Mouse (Mus musculus): ENCODE data around the gene Snrpa.
A peak's percentile ranks its signal among the peaks of the same experiment; 100 is the strongest.

Snrpa gene

DNA sequence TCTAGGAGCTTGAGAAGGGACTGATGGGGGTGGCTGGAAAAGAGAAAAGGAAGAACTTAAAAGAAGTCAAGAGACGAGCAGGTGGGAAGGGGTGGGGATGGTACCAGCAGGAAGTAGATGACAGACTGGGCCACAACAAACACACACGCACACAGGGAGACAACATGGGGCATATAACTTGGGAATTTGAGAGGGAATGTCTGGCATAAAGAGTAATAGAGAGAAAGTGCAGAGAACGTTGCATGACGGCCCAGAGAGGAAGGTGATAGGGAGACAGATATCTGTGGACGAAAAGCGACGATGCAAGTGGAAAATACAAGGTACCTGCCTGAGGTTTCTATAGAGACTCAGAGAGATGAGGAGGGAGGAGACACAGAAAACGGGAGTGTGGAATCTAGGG, 30.4 kb downstream of the Snrpa start:
- DNase-seq, result no peak

DNA sequence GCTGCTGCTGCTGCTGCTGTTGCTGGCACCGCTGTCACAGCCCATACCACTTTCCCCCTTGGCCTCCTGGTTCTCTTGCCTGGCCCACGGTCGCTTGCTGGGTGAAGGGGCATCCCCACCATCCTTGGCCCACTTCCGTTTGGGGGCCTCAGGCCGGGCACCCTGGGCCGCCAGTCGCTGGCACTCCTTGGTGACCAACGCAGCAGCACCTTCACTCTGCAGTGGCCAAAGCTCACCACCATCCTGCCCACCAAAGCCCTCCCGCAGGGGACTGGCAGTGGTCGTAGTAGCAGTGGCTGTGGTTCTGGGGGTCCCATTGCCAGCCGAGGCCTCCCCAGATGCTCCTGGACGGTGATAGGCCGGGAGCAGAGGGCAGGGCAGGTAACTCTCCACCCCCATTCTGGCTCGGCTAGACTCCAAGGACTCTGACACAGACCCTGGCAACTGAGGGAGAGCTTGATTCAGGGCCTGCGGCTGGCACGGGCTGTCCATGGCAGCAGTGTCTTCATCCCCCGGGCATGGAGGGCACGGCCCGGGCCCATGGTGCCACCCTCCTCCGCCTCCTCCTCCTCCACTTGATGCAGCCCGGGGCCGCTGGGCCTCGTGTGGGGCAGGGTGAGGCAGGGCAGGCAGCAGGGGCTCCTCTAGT, 30.9 kb downstream of the Snrpa start:
- DNase-seq, result peak; percentile 84

DNA sequence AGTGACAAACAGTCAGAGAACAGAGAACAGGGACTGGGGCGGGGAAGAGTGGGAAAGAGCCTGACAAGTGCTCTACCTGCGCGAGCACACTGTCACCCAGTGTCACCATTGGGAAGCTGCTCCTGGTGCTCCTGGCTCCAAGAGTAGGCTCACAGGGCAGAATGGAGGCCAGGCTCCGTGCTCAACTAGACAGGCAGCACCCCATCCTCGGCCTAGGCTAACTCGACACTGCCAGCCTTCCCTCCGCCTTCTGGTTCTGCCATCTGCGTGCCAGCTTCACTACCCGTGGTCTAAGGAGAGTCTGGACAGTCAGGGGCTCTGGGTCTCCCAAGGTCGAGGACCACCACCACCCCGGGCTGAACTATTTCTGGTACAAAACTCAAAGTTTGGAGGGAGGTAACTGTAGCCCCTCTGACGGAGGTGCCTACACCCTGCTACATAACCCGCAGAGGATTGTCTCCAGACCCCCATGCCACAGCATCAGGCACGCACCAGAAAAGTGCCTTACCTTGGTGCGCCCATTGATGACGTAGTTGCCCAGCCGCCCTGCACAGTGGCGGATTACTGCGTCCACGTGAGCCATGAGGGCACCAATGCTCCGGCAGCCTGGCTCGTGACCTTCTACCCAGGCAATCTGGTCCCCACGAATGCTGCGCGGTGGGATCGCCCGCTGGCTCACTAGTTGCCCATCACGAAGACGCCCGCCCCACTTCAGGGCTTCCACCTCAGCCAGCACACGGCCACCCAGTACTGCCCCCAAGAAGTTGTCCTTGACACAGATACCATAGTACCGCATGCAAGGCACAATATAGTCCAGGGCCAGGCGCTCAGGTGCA, 31.7 kb downstream of the Snrpa start:
- DNase-seq, result peak; percentile 80

- DNase-seq, result peak; percentile 50
Measured at GRCm38 (mm10) chr7:27163450-27163805, 32.6 kb downstream of the Snrpa start.

DNA sequence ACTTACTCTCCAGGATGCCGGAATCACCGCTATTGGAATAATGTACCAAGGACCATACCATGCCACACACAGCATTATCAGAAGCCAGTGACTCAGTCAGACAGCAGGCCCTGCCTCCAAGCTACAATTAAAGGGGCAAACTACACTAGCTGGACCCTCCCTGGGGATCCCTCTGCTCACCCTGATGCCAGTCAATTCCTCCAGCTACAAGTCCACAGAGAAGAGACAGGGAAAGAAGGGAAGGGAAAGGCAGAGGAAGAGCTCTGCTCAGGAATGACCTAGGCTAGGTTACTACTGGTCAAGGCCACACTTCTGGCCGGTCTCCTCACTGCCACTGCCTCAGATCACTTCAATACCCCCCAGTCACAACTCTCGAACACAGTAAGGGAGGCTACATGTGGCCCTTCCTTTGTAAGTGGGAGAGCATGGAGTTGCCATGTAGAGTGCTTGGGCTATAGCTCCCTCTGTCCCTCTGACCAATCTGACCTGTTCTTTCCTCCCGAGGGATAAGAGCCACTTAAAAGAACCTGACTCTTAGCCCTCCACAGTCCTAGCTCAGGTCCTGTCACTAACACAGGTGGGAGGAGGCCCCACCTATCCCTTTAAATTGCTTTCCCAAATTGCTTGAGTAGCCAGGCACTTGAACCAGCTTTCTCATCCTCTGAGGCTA, 33.2 kb downstream of the Snrpa start:
- no peak for DNase-seq

- peak; percentile 40 for DNase-seq
Measured at GRCm38 (mm10) chr7:27161744-27162143, 34.3 kb downstream of the Snrpa start.

GRCm38 (mm10) chr7:27160921-27161320, 35.1 kb downstream of the Snrpa start:
- no peak for DNase-seq

- DNase-seq, result peak; percentile 89
Measured at GRCm38 (mm10) chr7:27159882-27160281, 36.2 kb downstream of the Snrpa start.

GRCm38 (mm10) chr7:27159256-27159655, 36.8 kb downstream of the Snrpa start:
- DNase-seq, result peak; percentile 44

DNA sequence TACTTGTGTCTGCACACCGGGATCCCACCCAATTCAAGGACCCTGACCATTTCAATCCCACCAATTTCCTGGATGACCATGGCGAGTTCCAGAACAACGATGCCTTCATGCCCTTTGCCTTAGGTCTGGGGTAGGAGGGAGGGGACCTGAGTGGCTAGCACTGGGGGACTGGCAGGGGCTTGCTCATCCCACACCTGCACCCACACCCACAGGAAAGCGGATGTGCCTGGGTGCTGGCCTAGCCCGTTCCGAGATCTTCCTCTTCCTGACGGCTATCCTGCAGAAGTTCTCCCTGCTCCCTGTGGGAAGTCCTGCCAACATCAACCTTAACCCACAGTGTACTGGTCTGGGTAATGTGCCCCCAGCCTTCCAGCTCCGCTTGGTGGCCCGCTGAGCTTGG, 37.9 kb downstream of the Snrpa start:
- DNase-seq, result peak; percentile 40

- peak; percentile 28 for DNase-seq
Measured at GRCm38 (mm10) chr7:27156005-27156404, 40.1 kb downstream of the Snrpa start.

GRCm38 (mm10) chr7:27153205-27153764, 42.8 kb downstream of the Snrpa start, which contains the start of gene Cyp2t4:
Gene Cyp2t4, plus strand, starts transcription at chr7:27153714.
- peak; percentile 38 for DNase-seq
